Mouse (Mus musculus): ENCODE results near the gene Amh. TPM values are rescaled to one million over a fixed set of nuclear protein-coding genes. Genes with fewer than 3 reads are reported as not detected.
"Not testable (repeated sequence)": the region's sequence is repeated elsewhere in the genome, so short reads cannot be mapped to it uniquely, and the experiment has no call there.

The Amh gene
- polyA plus RNA-seq, 2 experiments = 0.08 to 0.31 TPM

- H3K9me3 ChIP-seq (ENCODE audit: control insufficient read depth, low read length) = no peaks in the 10 kb centered on the region
- ATAC-seq (ENCODE audit: insufficient read depth) (no peak), DNase-seq (ENCODE audit: low read depth in 3 of 3, low spot score in 3 of 3) (no peak)
- no peak overlapping the region for H3K27ac ChIP-seq
- H3K9ac ChIP-seq (replicated peaks) = no peak overlapping the region
- H3K4me1 ChIP-seq (replicated peaks; ENCODE audit: control insufficient read depth in 2 of 2, insufficient read depth in 2 of 2, low read length in 1 of 2) = peaks cover 2 to 5% of the 10 kb centered on the region in 2 experiments; a peak in 3 of 4 replicates
- no peak overlapping the region for H3K4me2 ChIP-seq (ENCODE audit: low read depth)
- H3K27me3 ChIP-seq (ENCODE audit: control insufficient read depth, insufficient read depth, low read length) = peaks cover 48% of the 10 kb centered on the region
- 6% methylated on average over 18 of the region's 18 CpGs for WGBS (ENCODE audit: insufficient replicate concordance)
- TF ChIP-seq EP300 (IDR thresholded peaks at IDR 0.05; ENCODE audit: low read depth) (no peak), CTCF (IDR thresholded peaks at IDR 0.05; ENCODE audit: low read depth) (no peak)
- no peak overlapping the region for H3K4me3 ChIP-seq (ENCODE audit: insufficient read depth in 1 of 2, low read depth in 2 of 2, low read length in 2 of 2)
- H3K36me3 ChIP-seq (replicated peaks; ENCODE audit: control insufficient read depth, insufficient read depth, low read depth) = peaks cover 5% of the 10 kb centered on the region
These were observed 4.1 kb downstream of the Amh start for GRCm38 (mm10) chr10:80808985-80809632.

GRCm38 (mm10) chr10:80810084-80810483 is 5.0 kb downstream of the Amh start:
- no peaks in the 10 kb centered on the region for H3K9me3 ChIP-seq (ENCODE audit: control insufficient read depth, low read length)
- H3K9ac ChIP-seq (replicated peaks) = no peak overlapping the region
- TF ChIP-seq EP300 (IDR thresholded peaks at IDR 0.05; ENCODE audit: low read depth) (no peak), CTCF (IDR thresholded peaks at IDR 0.05; ENCODE audit: low read depth) (no peak)
- ATAC-seq (ENCODE audit: insufficient read depth) (no peak), DNase-seq (ENCODE audit: low read depth in 3 of 3, low spot score in 3 of 3) (no peak)
- H3K4me2 ChIP-seq (ENCODE audit: low read depth) = no peak overlapping the region
- 7% methylated on average over 20 of the region's 20 CpGs for WGBS (ENCODE audit: insufficient replicate concordance)
- H3K27ac ChIP-seq = no peak overlapping the region
- peaks cover 2 to 5% of the 10 kb centered on the region in 2 experiments; a peak in 3 of 4 replicates for H3K4me1 ChIP-seq (replicated peaks; ENCODE audit: control insufficient read depth in 2 of 2, insufficient read depth in 2 of 2, low read length in 1 of 2)
- H3K4me3 ChIP-seq (ENCODE audit: insufficient read depth in 1 of 2, low read depth in 2 of 2, low read length in 2 of 2) = no peak overlapping the region
- peaks cover 48% of the 10 kb centered on the region for H3K27me3 ChIP-seq (ENCODE audit: control insufficient read depth, insufficient read depth, low read length)
- H3K36me3 ChIP-seq (replicated peaks; ENCODE audit: control insufficient read depth, insufficient read depth, low read depth) = no peaks in the 10 kb centered on the region

GRCm38 (mm10) chr10:80812391-80813041 is 7.5 kb downstream of the Amh start:
- H3K4me1 ChIP-seq (replicated peaks; ENCODE audit: control insufficient read depth in 2 of 2, insufficient read depth in 2 of 2, low read length in 1 of 2) = peaks cover 0 to 5% of the 10 kb centered on the region in 2 experiments; a peak in 2 of 4 replicates
- H3K4me2 ChIP-seq (ENCODE audit: low read depth) = no peak overlapping the region
- TF ChIP-seq EP300 (IDR thresholded peaks at IDR 0.05; ENCODE audit: low read depth) = no peak
- no peak for TF ChIP-seq CTCF (IDR thresholded peaks at IDR 0.05; ENCODE audit: low read depth)
- H3K27me3 ChIP-seq (ENCODE audit: control insufficient read depth, insufficient read depth, low read length) = peaks cover 38% of the 10 kb centered on the region
- no peak overlapping the region for H3K9ac ChIP-seq (replicated peaks)
- WGBS (ENCODE audit: insufficient replicate concordance) = 40% methylated on average over 5 of the region's 5 CpGs
- H3K27ac ChIP-seq = no peak overlapping the region
- H3K36me3 ChIP-seq (replicated peaks; ENCODE audit: control insufficient read depth, insufficient read depth, low read depth) = no peaks in the 10 kb centered on the region
- H3K4me3 ChIP-seq (ENCODE audit: insufficient read depth in 1 of 2, low read depth in 2 of 2, low read length in 2 of 2) = no peak overlapping the region
- H3K9me3 ChIP-seq (ENCODE audit: control insufficient read depth, low read length) = no peaks in the 10 kb centered on the region
- ATAC-seq (ENCODE audit: insufficient read depth) = no peak
- DNase-seq (ENCODE audit: low read depth in 3 of 3, low spot score in 3 of 3) = no peak

GRCm38 (mm10) chr10:80813366-80813765 is 8.3 kb downstream of the Amh start, which contains the start of gene Jsrp1:
Jsrp1 (minus strand) TSS chr10:80813498.
- TF ChIP-seq CTCF (IDR thresholded peaks at IDR 0.05; ENCODE audit: low read depth) = no peak
- TF ChIP-seq EP300 (IDR thresholded peaks at IDR 0.05; ENCODE audit: low read depth) = no peak
- H3K27ac ChIP-seq = no peak within 1 kb of the TSS
- no peak within 1 kb of the TSS for H3K4me2 ChIP-seq (ENCODE audit: low read depth)
- H3K9me3 ChIP-seq (ENCODE audit: control insufficient read depth, low read length) = no peaks in the 10 kb centered on the region
- no peak within 1 kb of the TSS for H3K9ac ChIP-seq (replicated peaks)
- H3K36me3 ChIP-seq (replicated peaks; ENCODE audit: control insufficient read depth, insufficient read depth, low read depth) = no peaks in the 10 kb centered on the region
- no peak for DNase-seq (ENCODE audit: low read depth in 3 of 3, low spot score in 3 of 3)
- no peak for ATAC-seq (ENCODE audit: insufficient read depth)
- WGBS (ENCODE audit: insufficient replicate concordance) = 61% methylated on average over 4 of the region's 4 CpGs
- H3K27me3 ChIP-seq (ENCODE audit: control insufficient read depth, insufficient read depth, low read length) = peaks cover 30% of the 10 kb centered on the region
- H3K4me3 ChIP-seq (ENCODE audit: insufficient read depth in 1 of 2, low read depth in 2 of 2, low read length in 2 of 2) = no peak within 1 kb of the TSS
- peaks cover 3% of the 10 kb centered on the region in 2 experiments for H3K4me1 ChIP-seq (replicated peaks; ENCODE audit: control insufficient read depth in 2 of 2, insufficient read depth in 2 of 2, low read length in 1 of 2)

GRCm38 (mm10) chr10:80814800-80815199 is 9.8 kb downstream of the Amh start:
- WGBS (ENCODE audit: insufficient replicate concordance) = 49% methylated on average over 7 of the region's 7 CpGs
- no peak for DNase-seq (ENCODE audit: low read depth in 3 of 3, low spot score in 3 of 3)
- no peaks in the 10 kb centered on the region for H3K9me3 ChIP-seq (ENCODE audit: control insufficient read depth, low read length)
- TF ChIP-seq EP300 (IDR thresholded peaks at IDR 0.05; ENCODE audit: low read depth) (no peak), CTCF (IDR thresholded peaks at IDR 0.05; ENCODE audit: low read depth) (no peak)
- no peak overlapping the region for H3K27ac ChIP-seq
- no peaks in the 10 kb centered on the region for H3K36me3 ChIP-seq (replicated peaks; ENCODE audit: control insufficient read depth, insufficient read depth, low read depth)
- H3K9ac ChIP-seq (replicated peaks) = no peak overlapping the region
- peaks cover 14 to 17% of the 10 kb centered on the region in 2 experiments for H3K4me1 ChIP-seq (replicated peaks; ENCODE audit: control insufficient read depth in 2 of 2, insufficient read depth in 2 of 2, low read length in 1 of 2)
- peaks cover 15% of the 10 kb centered on the region for H3K27me3 ChIP-seq (ENCODE audit: control insufficient read depth, insufficient read depth, low read length)
- no peak for ATAC-seq (ENCODE audit: insufficient read depth)
- no peak overlapping the region for H3K4me3 ChIP-seq (ENCODE audit: insufficient read depth in 1 of 2, low read depth in 2 of 2, low read length in 2 of 2)
- no peak overlapping the region for H3K4me2 ChIP-seq (ENCODE audit: low read depth)

GRCm38 (mm10) chr10:80816303-80816702 is 11.3 kb downstream of the Amh start:
- DNase-seq (ENCODE audit: low read depth in 3 of 3, low spot score in 3 of 3) = not testable (repeated sequence)

More at GRCm38 (mm10) chr10:80816303-80816702, 11.3 kb downstream of the Amh start:
- H3K9me3 ChIP-seq (ENCODE audit: control insufficient read depth, low read length); H3K4me3 ChIP-seq (ENCODE audit: insufficient read depth in 1 of 2, low read depth in 2 of 2, low read length in 2 of 2); ATAC-seq (ENCODE audit: insufficient read depth); H3K27ac ChIP-seq; H3K27me3 ChIP-seq (ENCODE audit: control insufficient read depth, insufficient read depth, low read length); H3K4me2 ChIP-seq (ENCODE audit: low read depth); H3K36me3 ChIP-seq (replicated peaks; ENCODE audit: control insufficient read depth, insufficient read depth, low read depth); H3K9ac ChIP-seq (replicated peaks): not testable (repeated sequence)
- H3K4me1 ChIP-seq (replicated peaks; ENCODE audit: control insufficient read depth in 2 of 2, insufficient read depth in 2 of 2, low read length in 1 of 2) = peaks cover 17 to 19% of the 10 kb centered on the region in 2 experiments
- WGBS (ENCODE audit: insufficient replicate concordance) = 54% methylated on average over 3 of the region's 3 CpGs
